Comparison of ENCODE assay signal across 8 mouse cellular contexts in the genomic region with DNA sequence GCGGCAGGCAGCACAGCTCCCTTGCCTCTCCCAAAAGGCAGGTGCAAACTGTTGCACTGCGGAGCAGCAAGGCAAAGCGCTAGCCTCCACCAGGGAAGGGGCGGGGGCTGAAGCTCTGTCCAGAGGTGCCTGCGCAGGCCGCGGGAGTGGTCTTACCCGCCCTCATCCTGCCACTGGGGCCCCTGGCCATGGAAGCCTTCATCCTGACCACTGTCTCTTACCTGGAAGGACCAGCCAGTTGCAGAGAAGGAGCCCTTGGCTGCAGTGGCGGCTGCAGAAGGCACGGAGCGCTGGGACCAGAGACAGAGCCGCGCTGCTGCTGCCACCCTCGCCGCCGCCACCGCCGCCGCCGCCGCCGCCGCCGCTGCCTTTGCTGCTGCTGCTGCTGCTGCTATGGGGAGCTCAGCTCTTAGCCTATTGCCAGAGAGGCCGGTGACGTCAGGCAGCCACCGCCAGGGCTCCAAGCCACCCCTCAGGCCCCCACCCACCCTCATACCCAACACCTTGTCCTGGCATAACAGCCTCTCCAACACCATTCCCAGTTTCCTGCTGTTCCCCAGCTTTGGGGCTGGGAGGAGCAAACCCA. TPM values are rescaled to one million over a fixed set of nuclear protein-coding genes. Genes with fewer than 3 reads are reported as not detected.
DNase-seq lines count a peak whose midpoint lies in the region; ATAC-seq and TF ChIP-seq lines count a peak whose summit lies in the region.

A gene (minus strand): TSS at position 419 of the 586 bp plus-strand sequence.

- TF ChIP-seq POLR2A in ES-Bruce4 (IDR thresholded peaks at IDR 0.05; ENCODE audit: insufficient read depth, low read length): no peak

- H3K4me3 ChIP-seq in ES-Bruce4 (ENCODE audit: low read depth, low read length): peak within 1 kb of the TSS; percentile 94
- H3K4me3 ChIP-seq in ES-E14 (ENCODE audit: insufficient read depth in 1 of 2, low read depth in 1 of 2, low read length in 2 of 2, poor library complexity in 1 of 2, severe bottlenecking in 1 of 2): peak within 1 kb of the TSS; percentile 78 to 89
- peak within 1 kb of the TSS; percentile 56 for H3K4me3 ChIP-seq in forebrain, embryonic 15.5 days
- peak within 1 kb of the TSS; percentile 26 for H3K4me3 ChIP-seq in intestine, postnatal 0 days (ENCODE audit: low read depth, low read length)
- peak within 1 kb of the TSS; percentile 30 for H3K4me3 ChIP-seq in liver, embryonic 12.5 days

- H3K27ac ChIP-seq in ES-Bruce4 (ENCODE audit: insufficient read depth, low read length) (no peak within 1 kb of the TSS), ES-E14 (ENCODE audit: insufficient read depth, low read depth, low read length, poor library complexity, severe bottlenecking) (no peak within 1 kb of the TSS)
- peak within 1 kb of the TSS; percentile 70 for H3K27ac ChIP-seq in forebrain, embryonic 15.5 days (replicated peaks)
- no peak within 1 kb of the TSS for H3K27ac ChIP-seq in intestine, postnatal 0 days (ENCODE audit: low read depth, low read length)
- H3K27ac ChIP-seq in liver, embryonic 12.5 days: no peak within 1 kb of the TSS

- no peak for TF ChIP-seq CTCF in ES-Bruce4 (IDR thresholded peaks at IDR 0.05; ENCODE audit: low read depth, low read length)
- TF ChIP-seq CTCF in intestine, postnatal 0 days (IDR thresholded peaks at IDR 0.05; ENCODE audit: low read depth): no peak

- H3K9ac ChIP-seq in ES-Bruce4 (ENCODE audit: low read depth, poor library complexity, severe bottlenecking): peak within 1 kb of the TSS; percentile 57; the same call in 1 of the 2 replicates
- peak within 1 kb of the TSS; percentile 38 for H3K9ac ChIP-seq in ES-E14 (ENCODE audit: insufficient read depth, low read depth, low read length, poor library complexity, severe bottlenecking)
- H3K9ac ChIP-seq in forebrain, embryonic 15.5 days (replicated peaks): peak within 1 kb of the TSS; percentile 72
- no peak within 1 kb of the TSS for H3K9ac ChIP-seq in intestine, postnatal 0 days (ENCODE audit: low read depth, low read length)
- no peak within 1 kb of the TSS for H3K9ac ChIP-seq in liver, embryonic 12.5 days

- no peak for DNase-seq in ES-E14 (ENCODE audit: low read depth, low spot score)
- DNase-seq in right cerebral cortex, postnatal 4 days: peak; percentile 69
- no peak for DNase-seq in spleen, postnatal 10 days (ENCODE audit: low spot score in 2 of 2)

- in situ Hi-C loops in ES-E14 (cut with MboI; ENCODE audit: low sequenced_read_pairs in 2 of 2, unreplicated experiment in 2 of 2): no loop called here

- peak within 1 kb of the TSS; percentile 86 for H3K4me2 ChIP-seq in forebrain, embryonic 15.5 days (replicated peaks)
- peak within 1 kb of the TSS; percentile 52 for H3K4me2 ChIP-seq in intestine, postnatal 0 days (replicated peaks; ENCODE audit: low read depth)
- peak within 1 kb of the TSS; percentile 53 for H3K4me2 ChIP-seq in liver, embryonic 12.5 days

- H3K27me3 ChIP-seq in ES-Bruce4 (ENCODE audit: control insufficient read depth, insufficient read depth, low read length, poor library complexity, severe bottlenecking): peaks cover 8% of the 10 kb centered on the region
- peaks cover 27% of the 10 kb centered on the region; the same call in 1 of the 2 replicates for H3K27me3 ChIP-seq in forebrain, embryonic 15.5 days
- H3K27me3 ChIP-seq in intestine, postnatal 0 days (replicated peaks; ENCODE audit: control insufficient read depth, insufficient read depth, low read length): peaks cover 30% of the 10 kb centered on the region
- peaks cover 47% of the 10 kb centered on the region for H3K27me3 ChIP-seq in liver, embryonic 12.5 days (replicated peaks)

- H3K9me3 ChIP-seq in ES-Bruce4 (replicated peaks; ENCODE audit: control insufficient read depth, insufficient read depth, low read length, poor library complexity, severe bottlenecking) (no peaks in the 10 kb centered on the region), ES-E14 (ENCODE audit: control insufficient read depth, insufficient read depth, low read depth, low read length) (no peaks in the 10 kb centered on the region)
- H3K9me3 ChIP-seq in forebrain, embryonic 15.5 days: no peaks in the 10 kb centered on the region
- H3K9me3 ChIP-seq in intestine, postnatal 0 days (ENCODE audit: control insufficient read depth): no peaks in the 10 kb centered on the region
- H3K9me3 ChIP-seq in liver, embryonic 12.5 days (replicated peaks): no peaks in the 10 kb centered on the region

- ATAC-seq in forebrain, embryonic 15.5 days (replicated peaks): peak; percentile 87
- no peak for ATAC-seq in intestine, postnatal 0 days
- no peak for ATAC-seq in liver, embryonic 12.5 days
- no peak for ATAC-seq in activated CD4-positive, CD25-positive, alpha-beta regulatory T cell, adult 4 months

- H3K4me1 ChIP-seq in ES-Bruce4 (ENCODE audit: control insufficient read depth, insufficient read depth, low read length): no peaks in the 10 kb centered on the region
- peaks cover 0 to 4% of the 10 kb centered on the region in 2 experiments; a peak in 1 of 4 replicates for H3K4me1 ChIP-seq in ES-E14 (ENCODE audit: control insufficient read depth in 2 of 2, insufficient read depth in 2 of 2, low read length in 2 of 2, poor library complexity in 1 of 2)
- H3K4me1 ChIP-seq in forebrain, embryonic 15.5 days: peaks cover 30% of the 10 kb centered on the region
- no peaks in the 10 kb centered on the region for H3K4me1 ChIP-seq in intestine, postnatal 0 days (replicated peaks; ENCODE audit: control insufficient read depth, insufficient read depth, low read length)
- no peaks in the 10 kb centered on the region for H3K4me1 ChIP-seq in liver, embryonic 12.5 days

- TF ChIP-seq EP300 in ES-Bruce4 (IDR thresholded peaks at IDR 0.05; ENCODE audit: insufficient read depth, low read depth, low read length): no peak

- H3K36me3 ChIP-seq in ES-Bruce4 (ENCODE audit: control insufficient read depth, insufficient read depth, low read length, poor library complexity, severe bottlenecking) (no peaks in the 10 kb centered on the region), ES-E14 (ENCODE audit: control insufficient read depth, insufficient read depth, low read length, poor library complexity, severe bottlenecking) (no peaks in the 10 kb centered on the region)
- no peaks in the 10 kb centered on the region for H3K36me3 ChIP-seq in forebrain, embryonic 15.5 days
- H3K36me3 ChIP-seq in intestine, postnatal 0 days (ENCODE audit: control insufficient read depth, insufficient read depth): no peaks in the 10 kb centered on the region
- H3K36me3 ChIP-seq in liver, embryonic 12.5 days: no peaks in the 10 kb centered on the region

- 0% methylated on average over 22 of the region's 27 CpGs for WGBS in forebrain, embryonic 15.5 days
- WGBS in intestine, postnatal 0 days: 0% methylated on average over 26 of the region's 27 CpGs
- WGBS in liver, embryonic 12.5 days (ENCODE audit: insufficient replicate concordance): 1% methylated on average over 14 of the region's 27 CpGs

TF ChIP-seq in ES-E14, 5 proteins besides CTCF, POLR2A, EP300 and RAD21:
- TF ChIP-seq ZC3H11A (IDR thresholded peaks at IDR 0.05; ENCODE audit: borderline replicate concordance, low read depth, low read length) (no peak), ZNF384 (IDR thresholded peaks at IDR 0.05; ENCODE audit: low read depth, low read length) (no peak), HCFC1 (IDR thresholded peaks at IDR 0.05; ENCODE audit: borderline replicate concordance, insufficient read depth, low read length) (no peak), CHD2 (IDR thresholded peaks at IDR 0.05; ENCODE audit: low read depth, low read length) (no peak), MAFK (IDR thresholded peaks at IDR 0.05; ENCODE audit: insufficient read depth, low read depth, low read length) (no peak)

RNA-seq across cellular contexts. Expression of the gene that starts here (rescaled TPM):
- 0.15 TPM in 1 of 2 replicates, not detected in the other for polyA plus RNA-seq in ES-Bruce4 (2011; ENCODE audit: insufficient read depth, insufficient read length, low read depth, missing spikeins)
- total RNA-seq in ES-E14 (2012; rRNA removed): 0.16 and 0.54 TPM in 2 replicates
- 25.3 and 26.1 TPM in 2 replicates for polyA plus RNA-seq in forebrain, embryonic 15.5 days (2015; fragmentation: Nextera tagmentation; extraction: Ambion mirVana)
- 0.63 and 0.71 TPM in 2 replicates for polyA plus RNA-seq in intestine, postnatal 0 days (2015; fragmentation: Nextera tagmentation; extraction: Ambion mirVana)
- not detected in 2 replicates for polyA plus RNA-seq in liver, embryonic 12.5 days (2016; fragmentation: Nextera tagmentation; extraction: Ambion mirVana)
- polyA plus RNA-seq in activated CD4-positive, CD25-positive, alpha-beta regulatory T cell, adult 4 months (2017; shearing (Covaris generic)): not detected

Comparison
In these comparisons a context has a peak if more than half of its experiments do, and no peak if none do; other contexts are left out.
1. RNA of the gene that starts here (polyA plus RNA-seq): 25.3 to 26.1 TPM in forebrain, embryonic 15.5 days; 0.63 to 0.71 TPM in intestine, postnatal 0 days, 0.15 TPM in ES-Bruce4, not detected in liver, embryonic 12.5 days and not detected in activated CD4-positive, CD25-positive, alpha-beta regulatory T cell, adult 4 months; every median in the first group is over 10 times any median in the second.
2. H3K4me3 ChIP-seq: peak in every context shown above with its lines; median percentile 94 in ES-Bruce4; 84 in ES-E14; 56 in forebrain, embryonic 15.5 days; 30 in liver, embryonic 12.5 days; 26 in intestine, postnatal 0 days.
3. H3K9ac ChIP-seq: peak in ES-Bruce4 (single experiment), ES-E14 (single experiment) and forebrain, embryonic 15.5 days (single experiment); none in intestine, postnatal 0 days (single experiment) and liver, embryonic 12.5 days (single experiment).
4. Peak in every context shown above with its lines, with median percentiles within 50 percentile points of each other: H3K4me2 ChIP-seq.